Mouse (Mus musculus) megakaryocyte, embryonic 14.5 days (primary cell): Measurements from ENCODE around the gene Ren1.

Experiments used
- FLI1 ChIP-seq: IDR thresholded peaks from 2 replicates; pipeline ENCODE4 v1.6.1; 2012; ENCODE audit warnings: low read length, inconsistent platforms, mixed read lengths
- GATA1 ChIP-seq: IDR thresholded peaks from 3 replicates; pipeline ENCODE4 v1.6.1; 2012; ENCODE audit warnings: mixed read lengths, low read length, inconsistent platforms, borderline replicate concordance

GRCm38 (mm10) chr1:133331142-133331541, 19.2 kb upstream of the Ren1 start:
- no peak for TF ChIP-seq GATA1
- no peak for TF ChIP-seq FLI1
